In the genomic region with DNA sequence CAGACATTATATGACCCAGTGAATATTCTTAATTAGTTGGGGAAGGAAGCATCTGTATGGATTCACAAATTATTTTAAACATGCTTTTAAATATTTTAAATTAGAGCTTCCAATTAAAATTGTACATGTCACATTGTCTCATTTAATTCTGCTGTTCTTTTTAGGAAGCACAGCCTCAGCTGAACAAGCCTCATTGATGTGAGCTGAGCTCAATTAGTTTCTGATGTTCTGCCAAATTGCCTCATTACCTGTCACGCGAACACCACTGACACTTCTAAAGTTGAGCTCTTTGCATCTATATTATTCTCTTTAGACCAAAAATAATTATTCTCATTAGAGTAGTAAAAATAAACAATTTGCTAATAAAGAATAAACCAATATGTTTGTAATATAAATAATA, we compare ENCODE assay signal across 12 mouse cellular contexts.
"Had no signal": no experiment of that assay in that cellular context is flagged by ENCODE, and none has a peak within 500 bp of the region (broad histone marks: within the 10 kb centered on the region; RNA-seq: fewer than 3 reads in every experiment).

No protein-coding gene starts in this region.

- H3K27me3 ChIP-seq: limb, embryonic 12.5 days; midbrain, embryonic 15.5 days had no signal

- H3K9ac ChIP-seq: limb, embryonic 12.5 days; liver, embryonic 14.5 days; midbrain, embryonic 15.5 days had no signal

- H3K4me3 ChIP-seq: limb, embryonic 12.5 days; midbrain, embryonic 15.5 days had no signal

- H3K4me2 ChIP-seq: limb, embryonic 12.5 days; midbrain, embryonic 15.5 days had no signal

- H3K36me3 ChIP-seq: limb, embryonic 12.5 days; midbrain, embryonic 15.5 days had no signal

- DNase-seq: kidney, adult 9 months; kidney, postnatal 36 days; layer of hippocampus, adult 9-11 months; liver; lung, adult 18-20 months; lung, postnatal 36 days; thymus, postnatal 4 days had no signal

- H3K4me1 ChIP-seq: limb, embryonic 12.5 days; midbrain, embryonic 15.5 days had no signal

- ATAC-seq: midbrain, embryonic 15.5 days had no signal

- H3K9me3 ChIP-seq: limb, embryonic 12.5 days; midbrain, embryonic 15.5 days had no signal

- H3K27ac ChIP-seq: kidney, postnatal 0 days; limb, embryonic 12.5 days; liver, embryonic 14.5 days; midbrain, embryonic 15.5 days; stomach, postnatal 0 days had no signal
